Mouse (Mus musculus): ENCODE results near the gene Hoxa2.

Hoxa2 gene

DNA sequence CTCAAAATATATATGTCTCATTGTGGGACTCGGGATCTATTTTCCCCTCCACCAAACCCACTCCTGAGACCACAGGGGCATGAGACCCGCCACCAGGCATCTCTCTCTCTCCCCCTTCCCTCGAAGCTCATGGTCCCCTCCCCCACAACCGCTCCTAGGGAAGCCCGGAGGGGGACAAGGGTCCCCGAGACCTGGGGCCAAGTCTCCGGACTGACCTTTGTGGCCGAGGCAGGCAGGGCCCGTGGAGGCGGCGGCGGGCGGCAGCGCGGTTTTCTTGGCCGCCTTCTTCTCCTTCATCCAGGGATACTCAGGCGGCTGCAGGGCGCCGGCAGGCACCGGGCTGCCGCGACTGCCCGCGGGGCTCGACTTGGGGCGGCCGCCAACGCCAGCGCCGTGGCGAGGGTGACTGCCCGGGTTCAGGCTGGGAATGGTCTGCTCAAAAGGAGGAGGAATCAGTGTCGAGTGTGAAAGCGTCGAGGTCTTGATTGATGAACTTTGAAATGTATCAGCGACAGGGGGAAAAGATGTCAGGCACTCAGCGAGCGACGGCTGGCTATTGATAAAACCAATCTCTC lies 493 bp downstream of the Hoxa2 start:
- DNase-seq (ENCODE audit: low spot score) = no peak

DNA sequence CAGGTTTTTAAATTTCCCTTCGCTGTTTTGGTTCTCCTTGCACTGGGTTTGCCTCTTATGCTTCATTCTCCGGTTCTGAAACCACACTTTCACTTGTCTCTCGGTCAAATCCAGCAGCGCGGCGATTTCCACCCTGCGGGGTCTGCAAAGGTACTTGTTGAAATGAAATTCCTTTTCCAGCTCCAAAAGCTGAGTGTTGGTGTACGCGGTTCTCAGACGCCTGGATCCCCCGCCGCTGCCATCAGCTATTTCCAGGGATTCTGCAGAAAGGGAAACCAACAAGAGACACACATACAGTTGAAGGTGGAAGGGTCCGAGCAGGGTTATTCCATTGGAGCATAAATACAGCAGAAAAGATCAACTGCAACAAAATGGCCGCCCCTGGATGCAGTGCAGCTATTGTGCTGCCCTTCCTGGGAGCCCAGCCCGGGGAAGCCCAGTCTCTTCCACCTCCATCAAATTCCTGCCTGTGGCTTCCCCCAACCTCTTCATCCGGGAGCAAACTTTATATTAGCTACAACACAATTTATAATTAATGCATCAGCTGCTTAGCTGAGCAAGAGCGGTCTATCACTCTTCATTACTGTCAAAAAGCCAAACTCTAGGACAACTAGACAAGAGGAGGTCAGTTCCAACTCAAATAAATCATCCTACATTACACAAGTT lies 1.1 kb downstream of the Hoxa2 start:
- DNase-seq (ENCODE audit: low spot score) = no peak

DNA sequence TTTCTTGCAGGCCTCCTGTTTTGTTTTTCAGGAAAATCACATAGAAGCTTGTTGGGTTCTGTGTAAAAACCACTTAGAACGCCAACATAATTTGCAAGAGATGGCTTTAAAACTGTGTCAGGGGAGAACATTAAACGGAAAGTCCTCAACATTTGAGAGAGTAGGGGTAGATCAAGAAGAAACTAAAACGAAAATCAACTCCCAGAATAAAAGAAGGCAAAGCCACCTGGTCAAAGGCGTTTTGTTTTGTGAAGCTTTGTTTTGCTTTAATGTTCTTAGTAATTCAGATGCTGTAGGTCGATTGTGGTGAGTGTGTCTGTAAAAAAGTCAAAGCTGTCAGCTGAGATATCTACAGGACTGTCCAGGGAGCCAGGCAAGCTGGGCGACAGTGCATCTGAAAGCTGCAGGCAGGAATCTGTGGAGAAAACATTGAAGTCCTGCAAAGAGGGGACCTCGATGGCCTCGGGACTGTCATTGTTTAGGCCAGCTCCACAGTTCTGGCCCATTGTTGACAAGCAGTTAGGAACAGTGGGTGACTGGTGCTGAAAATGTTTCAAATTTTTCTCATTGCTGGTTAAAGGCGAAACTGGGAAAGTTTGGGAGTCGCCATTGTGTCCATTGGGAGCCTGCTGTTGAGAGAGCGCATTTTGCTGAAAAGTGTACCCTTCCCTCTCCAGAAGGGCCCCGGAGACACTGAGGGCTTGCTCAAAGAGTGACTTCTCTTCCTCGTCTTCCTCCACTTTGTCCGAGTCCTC lies 1.8 kb downstream of the Hoxa2 start:
- DNase-seq (ENCODE audit: low spot score) = no peak

GRCm38 (mm10) chr6:52162093-52162380 lies 2.6 kb downstream of the Hoxa2 start:
- no peak for DNase-seq (ENCODE audit: low spot score)

DNA sequence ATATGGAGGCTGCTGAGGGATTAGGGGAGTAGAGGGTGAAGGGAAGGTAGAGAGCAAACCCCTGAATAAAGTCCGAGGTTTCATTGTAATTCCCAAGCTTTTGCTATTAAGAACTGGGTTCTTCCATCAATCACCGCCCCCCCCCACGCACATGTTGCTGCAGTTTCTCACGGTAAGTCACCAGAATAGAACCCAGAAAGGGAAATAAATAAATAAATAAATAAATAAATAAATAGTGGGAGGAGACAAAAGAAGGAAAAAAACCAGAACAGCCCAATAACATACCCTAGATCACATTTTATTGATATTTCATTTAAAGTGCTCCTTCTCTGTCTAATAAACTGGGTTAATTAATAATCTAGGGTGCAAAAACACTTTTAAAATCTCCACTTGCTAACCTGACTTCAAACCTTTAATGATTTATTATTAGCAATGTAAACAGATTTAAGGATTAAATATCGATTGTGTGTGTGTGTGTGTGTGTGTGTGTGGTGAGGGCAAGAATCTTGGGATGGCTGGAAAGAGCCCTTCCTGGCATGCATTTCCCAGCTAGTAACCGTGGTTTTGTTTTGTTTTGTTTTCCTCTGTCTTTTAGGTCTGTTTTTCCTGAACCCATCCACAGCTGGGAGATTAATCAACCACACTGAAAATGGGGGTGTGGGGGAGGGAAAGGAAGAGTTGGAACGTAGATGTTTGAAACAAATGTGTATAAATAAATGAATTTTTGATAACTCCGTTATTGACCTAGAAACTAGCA lies 3.1 kb downstream of the Hoxa2 start:
- DNase-seq (ENCODE audit: low spot score) = no peak

DNA sequence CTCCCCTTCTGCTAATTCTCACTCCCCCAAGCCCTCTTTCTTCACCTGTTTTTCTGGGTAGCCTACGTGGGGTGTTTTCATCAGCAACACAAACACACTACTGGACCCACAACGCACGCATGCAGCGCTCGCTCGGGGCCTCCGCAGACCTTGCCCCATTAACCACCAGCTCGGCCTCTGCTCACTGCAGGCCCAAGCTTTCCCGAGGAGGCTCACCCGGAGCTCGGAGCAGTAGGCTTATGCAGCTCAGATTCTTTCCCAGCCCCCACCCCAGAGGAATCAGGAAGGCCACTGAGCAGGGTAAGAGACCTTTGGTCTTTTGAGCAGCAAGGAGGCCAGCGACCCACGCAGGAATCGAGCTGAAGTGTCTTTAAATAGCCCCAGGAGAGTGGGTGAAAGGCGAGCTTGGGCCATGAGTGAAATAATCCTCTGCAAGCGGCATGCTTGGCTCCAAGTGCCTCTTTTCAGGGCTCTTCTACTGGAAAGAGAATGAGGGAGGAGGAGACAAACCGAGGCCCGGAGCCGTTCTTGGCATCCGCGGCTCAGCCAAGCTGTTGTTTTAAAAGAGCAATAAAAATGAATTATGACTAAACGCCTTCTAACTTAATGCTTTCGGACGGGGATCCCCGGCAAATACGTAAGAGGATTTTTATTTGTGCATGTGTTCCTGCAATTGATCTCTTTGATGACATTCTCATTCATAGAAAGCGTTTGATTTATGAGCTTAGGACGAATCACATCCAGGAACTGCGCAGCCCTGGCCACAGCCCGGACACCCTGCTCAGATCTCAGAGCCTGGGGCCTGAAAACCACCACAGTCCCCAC lies 3.9 kb downstream of the Hoxa2 start:
- DNase-seq (ENCODE audit: low spot score) = no peak

GRCm38 (mm10) chr6:52159979-52160378 lies 4.7 kb downstream of the Hoxa2 start:
- peak; percentile 43 for DNase-seq (ENCODE audit: low spot score)

GRCm38 (mm10) chr6:52159164-52159761 lies 5.4 kb downstream of the Hoxa2 start:
- no peak for DNase-seq (ENCODE audit: low spot score)

DNA sequence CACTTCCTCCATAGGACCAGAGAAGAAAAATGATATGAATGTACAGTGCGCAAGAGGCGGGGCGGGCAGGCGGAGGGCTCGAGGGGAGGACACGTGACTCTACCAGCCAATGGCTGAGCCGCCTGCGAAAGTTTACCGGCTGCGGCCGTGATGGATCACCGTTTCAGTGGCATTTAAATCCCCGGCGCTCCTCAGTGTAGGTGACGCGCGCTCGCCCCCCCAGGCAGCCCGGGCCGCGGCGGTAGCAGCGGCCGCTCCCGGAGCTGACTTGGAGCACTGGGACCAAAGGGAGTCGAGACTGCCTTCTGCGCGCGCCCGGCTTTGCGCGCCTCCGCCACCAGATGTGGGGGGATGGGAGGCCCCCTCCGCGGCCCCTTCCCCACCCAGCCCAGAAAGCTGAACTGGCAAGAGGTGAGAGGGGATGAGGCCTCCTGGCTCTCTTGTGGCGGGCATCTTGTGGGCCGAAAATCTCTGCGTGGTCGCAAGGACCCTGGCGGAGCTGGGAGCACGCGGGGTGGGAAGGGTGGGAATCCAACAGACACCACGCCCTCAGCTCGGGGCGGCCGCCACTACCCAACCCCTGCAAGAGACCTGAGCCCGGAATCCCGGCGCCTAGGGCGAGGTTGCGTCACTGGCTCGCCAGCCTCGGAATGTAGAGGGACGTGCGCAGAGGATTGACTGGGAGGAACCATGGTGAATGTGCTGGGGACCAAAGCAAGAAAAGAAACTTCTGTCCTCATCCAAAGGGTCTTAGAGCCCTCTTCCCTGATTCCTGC lies 6.2 kb downstream of the Hoxa2 start, which contains the start of gene Hoxa1:
Gene Hoxa1, minus strand, starts transcription at position 42 of the 776 bp plus-strand sequence.
- peak; percentile 58 for DNase-seq (ENCODE audit: low spot score)

DNA sequence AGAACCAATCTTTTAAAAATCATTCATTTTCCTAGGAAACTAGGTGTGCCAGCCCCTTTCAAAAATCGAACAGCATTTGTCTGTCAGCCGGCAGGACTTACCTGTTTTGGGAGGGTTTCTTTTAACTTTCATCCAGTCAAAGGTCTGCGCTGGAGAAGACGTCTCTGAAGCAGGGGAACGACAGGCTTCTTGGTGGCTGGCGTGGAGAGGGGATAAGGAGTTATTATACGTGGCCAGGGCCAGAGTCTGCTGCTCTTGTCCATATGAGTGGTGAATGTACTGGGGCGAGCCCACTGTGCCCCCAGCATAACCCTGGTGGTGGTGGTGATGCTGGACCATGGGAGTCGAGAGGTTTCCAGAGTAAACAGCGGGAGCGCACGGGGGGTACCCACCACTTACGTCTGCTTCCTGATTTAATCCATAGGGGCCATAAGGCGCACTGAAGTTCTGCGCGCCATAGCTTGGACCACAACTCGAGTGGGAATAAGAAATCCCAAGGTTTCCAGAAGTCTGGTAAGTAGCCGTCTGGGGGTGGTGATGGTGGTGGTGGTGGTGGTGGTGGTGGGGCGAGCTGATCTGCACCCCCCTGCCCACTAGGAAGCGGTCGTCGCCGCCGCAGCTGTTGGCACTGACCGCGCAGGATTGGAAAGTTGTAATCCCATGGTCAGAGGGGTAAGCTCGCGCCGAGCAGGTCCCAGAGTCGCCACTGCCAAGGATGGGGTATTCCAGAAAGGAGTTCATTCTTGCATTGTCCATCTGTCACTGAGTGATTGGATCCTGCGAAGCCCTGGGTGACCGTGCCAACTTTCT lies 7.0 kb downstream of the Hoxa2 start:
- DNase-seq (ENCODE audit: low spot score) = no peak

DNA sequence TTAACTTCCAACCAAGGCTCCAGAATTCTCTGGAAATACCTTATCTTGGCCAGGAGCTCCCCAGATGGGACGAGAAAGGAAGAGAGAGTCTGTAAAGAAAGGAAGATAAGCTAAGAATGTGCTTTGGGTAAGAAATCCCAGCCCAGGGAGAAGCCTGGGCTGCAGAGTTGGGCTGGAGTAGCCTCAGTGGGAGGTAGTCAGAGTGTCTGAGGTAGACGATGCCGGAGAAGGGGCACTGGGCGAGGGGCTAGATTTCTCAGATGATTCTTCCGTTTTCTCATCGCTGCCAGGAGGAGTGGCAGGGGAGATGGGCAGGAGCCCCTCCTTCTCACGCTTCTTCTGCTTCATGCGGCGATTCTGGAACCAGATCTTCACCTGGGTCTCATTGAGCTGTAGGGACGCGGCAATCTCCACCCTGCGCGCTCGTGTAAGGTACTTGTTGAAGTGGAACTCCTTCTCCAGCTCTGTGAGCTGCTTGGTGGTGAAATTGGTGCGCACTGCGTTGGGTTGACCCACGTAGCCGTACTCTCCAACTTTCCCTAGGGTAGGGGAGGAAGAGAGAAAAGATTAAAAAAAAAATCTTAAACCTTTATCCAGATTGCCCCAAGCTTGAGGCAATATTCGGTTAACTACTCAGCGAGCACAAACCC lies 8.0 kb downstream of the Hoxa2 start:
- DNase-seq (ENCODE audit: low spot score) = no peak

- DNase-seq (ENCODE audit: low spot score) = no peak
Measured at GRCm38 (mm10) chr6:52155471-52155870, 9.2 kb downstream of the Hoxa2 start.

- DNase-seq (ENCODE audit: low spot score) = no peak
Measured at GRCm38 (mm10) chr6:52154044-52154443, 10.6 kb downstream of the Hoxa2 start.

DNA sequence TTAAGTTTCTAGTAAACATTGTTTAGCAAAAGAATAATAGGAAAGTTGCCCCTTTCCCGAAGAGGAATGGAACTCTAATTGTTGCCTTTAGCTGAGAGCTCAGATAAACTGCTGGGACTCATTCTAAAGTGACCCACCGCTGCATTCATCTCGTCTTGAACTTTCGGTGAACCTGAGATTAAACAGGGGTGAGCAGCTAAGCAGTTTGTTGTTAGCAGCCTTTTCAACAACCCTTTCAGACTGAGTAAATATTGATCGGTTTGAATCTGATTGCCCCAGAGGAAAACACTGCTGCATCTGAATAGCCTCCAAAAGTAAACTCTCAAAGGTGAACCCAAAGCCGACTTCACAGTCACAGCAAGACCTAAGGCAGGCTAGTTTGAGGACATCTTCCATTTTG lies 11.4 kb downstream of the Hoxa2 start:
- no peak for DNase-seq (ENCODE audit: low spot score)

DNA sequence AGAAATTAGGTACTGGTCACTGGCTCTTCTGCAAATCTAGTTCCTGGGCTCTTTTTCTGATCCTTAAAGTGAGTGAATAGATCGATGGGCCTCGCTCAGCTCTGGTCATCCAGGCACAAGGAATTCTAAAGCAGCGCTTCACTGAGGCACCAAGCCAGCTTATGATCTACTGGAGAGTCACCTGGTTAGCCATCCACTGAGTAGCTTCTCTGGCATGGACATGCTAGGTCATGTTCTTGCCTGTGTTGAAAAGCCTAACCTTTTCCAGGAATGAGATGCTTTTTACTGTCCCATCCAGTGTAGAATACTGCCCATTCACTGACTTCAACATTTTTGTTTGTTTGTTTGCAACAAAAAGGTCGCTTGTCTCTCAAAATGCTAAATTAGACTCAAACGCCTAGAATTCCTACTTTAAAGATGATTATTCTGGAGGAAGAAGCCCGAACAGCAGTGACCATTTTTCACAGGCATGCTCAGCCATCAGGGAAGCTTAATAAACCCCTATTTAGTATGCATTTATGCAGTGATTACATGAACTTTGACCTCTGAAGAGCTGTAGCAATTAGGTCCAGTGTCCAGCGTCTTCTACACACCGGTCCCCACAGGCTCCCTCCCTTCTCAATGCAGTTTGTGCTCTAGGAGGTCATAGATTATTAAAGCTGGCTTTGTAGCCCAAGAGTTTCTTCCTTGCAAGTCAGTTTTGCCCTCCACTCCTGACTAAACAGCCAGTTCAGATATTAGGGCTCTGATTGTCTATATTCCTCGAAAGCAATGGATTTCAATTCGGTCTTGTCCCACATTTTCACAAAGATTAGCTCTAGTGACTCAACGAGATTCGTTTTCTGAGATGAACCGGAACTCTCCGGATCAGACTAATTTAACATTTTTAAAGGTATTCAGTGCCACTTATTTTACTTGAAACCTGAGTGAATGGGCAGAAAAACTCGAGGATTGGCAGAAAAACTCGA lies 12.1 kb downstream of the Hoxa2 start:
- DNase-seq (ENCODE audit: low spot score) = no peak

- DNase-seq (ENCODE audit: low spot score) = no peak
Measured at GRCm38 (mm10) chr6:52151571-52151970, 13.1 kb downstream of the Hoxa2 start.

DNA sequence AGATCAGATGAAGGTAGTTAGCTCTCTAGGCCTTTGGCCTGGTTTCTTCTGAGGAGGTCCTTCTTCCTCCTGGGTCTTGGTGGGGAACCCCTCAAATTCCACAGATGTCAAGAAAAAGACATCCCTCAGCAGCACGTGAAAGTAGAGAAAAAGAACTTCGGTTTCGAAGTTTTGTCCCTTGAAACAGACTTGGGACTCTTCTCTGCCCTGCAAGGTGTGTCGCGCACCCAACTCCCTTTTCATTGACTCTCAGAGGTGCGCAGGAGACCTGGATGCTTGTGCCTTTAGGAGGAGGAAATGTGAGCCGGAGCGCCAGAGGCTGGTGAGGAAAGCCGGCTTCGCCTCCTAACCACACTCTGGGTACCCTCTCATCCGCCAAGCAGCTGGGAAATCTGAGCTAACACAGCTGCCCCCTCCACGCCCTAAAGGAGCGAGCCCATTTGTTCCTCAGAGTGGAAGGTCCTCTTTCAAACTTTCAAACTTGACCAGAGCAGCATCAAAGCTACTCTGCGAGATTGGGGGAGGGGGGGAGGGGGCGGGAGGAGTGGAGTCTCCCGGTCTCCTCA lies 14.1 kb downstream of the Hoxa2 start:
- DNase-seq (ENCODE audit: low spot score) = no peak

- DNase-seq (ENCODE audit: low spot score) = no peak
Measured at GRCm38 (mm10) chr6:52139115-52139514, 25.5 kb downstream of the Hoxa2 start.

All from MN1 (cell line).